Mouse (Mus musculus) heart, adult 9 months (tissue): ENCODE data around the gene Rspo1.
A peak's percentile ranks its signal among the peaks of the same experiment; 100 is the strongest.
"Not testable (repeated sequence)": the region's sequence is repeated elsewhere in the genome, so short reads cannot be mapped to it uniquely, and the experiment has no call there.

Source experiments
- DNase-seq, 2 experiments: peaks; one replicate each; pipeline ENCODE4 v3.0.0; 2022; ENCODE audit warnings: low spot score in 2 of 2

Gene Rspo1

DNA sequence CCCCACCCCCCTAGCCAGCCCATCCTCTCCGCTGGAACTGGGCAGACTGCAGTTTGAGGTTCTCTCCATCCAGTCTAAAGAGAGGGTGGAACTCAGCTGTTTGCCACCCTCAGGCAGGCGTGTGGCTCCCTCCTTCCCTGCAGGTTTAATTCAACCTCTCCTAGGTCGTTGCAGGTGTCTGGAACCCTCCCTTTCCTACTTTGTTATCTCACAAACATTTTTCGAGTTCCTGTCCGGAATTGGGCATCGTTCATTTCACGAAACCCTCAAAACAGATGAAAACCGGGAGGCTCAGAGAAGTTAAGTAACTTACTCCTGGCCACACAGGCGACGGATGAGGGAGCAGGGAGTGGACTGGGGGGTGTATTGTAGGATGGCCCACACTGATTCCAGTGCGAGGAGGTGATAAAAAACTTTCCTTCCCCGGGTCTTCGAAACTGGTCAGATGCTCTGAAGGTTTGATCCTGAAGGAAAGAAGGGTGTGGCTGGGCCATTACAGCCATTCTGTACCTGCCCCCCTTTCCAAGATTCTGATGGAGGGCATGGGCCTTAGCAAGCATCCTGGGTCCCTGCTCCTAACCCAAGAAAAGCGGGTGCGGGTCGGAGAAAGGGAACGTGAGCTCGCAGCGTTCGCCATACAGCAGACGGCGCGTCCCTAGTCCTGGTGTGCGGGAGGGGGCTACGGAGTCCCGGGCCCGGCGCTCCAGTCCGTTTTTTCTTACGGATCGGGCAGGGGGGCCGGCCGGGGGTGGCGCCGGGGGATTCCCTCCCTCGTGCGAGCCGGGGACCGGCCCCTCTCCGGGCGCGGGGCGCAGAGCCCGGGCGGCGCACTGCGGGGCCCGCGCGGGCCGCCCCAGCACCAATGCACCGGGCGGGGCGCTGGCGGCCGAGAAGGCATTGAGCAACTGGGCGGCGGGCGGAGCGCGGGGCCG lies at the start of gene Rspo1:
Rspo1 (plus strand) TSS at position 760 of the 932 bp plus-strand sequence.
- DNase-seq, result peak; percentile 12 to 21

DNA sequence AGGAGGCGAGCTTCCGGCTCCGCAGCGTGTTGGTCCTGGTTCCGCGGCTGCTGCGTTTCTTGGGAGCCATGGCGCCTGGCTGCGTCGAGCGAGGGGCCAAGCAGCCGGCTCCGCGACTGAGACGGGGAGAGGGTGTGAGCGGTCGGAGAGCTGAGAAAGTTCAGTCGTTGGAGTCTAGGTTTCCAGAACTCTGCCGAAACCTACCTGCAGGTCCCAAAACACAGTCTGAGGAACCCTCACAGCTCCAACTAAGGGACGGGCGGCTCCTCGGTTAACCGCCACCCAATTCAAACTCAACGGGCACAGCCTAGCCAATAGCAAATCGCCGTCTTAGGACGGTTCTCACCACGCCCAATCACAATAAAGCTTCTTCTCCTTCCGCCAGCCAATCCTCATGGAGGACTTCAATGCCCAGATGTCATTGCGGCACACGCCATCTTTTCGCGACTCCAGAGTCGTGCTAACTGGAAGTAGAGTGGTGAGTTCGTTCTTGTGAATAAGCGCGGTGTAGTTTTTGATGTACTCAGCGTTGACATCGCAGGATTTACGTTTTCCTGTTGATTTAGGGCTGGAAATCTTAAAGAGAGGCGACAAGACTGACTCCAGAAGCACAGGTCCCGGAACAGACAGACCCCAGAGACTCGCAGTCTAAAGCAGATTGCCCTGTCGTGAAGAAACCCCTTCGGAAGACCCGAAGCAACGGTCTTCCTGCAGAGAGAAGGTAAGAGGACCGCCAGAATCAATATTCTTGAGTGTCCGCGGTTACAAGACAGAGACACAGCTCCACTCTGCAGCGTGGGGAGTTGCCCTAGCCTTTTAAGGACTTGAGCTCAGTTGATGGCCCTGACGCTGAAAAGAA lies 49.4 kb upstream of the Rspo1 start, which contains the start of gene 9930104L06Rik:
9930104L06Rik (plus strand) TSS at position 436 of the 859 bp plus-strand sequence.
- peak; percentile 95 to 96 for DNase-seq

DNA sequence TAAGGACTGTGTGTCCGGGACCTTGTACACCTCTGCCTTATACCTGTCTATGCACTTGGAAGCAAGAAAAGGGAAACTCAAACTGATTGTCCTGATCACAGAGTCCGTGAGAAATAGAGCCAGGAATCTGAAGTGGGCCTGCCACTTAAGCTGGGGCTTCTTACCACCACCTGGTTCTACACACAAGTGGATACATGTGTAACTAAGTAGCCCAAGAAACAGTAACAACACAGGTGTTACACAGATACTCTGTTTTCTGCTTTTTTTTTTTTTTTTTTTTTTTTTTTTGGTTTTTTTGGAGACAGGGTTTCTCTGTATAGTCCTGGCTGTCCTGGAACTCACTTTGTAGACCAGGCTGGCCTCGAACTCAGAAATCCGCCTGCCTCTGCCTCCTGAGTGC lies 47.0 kb upstream of the Rspo1 start, which contains the start of gene Cdca8:
Cdca8 (minus strand) TSS at position 101 of the 400 bp plus-strand sequence.
- not testable (repeated sequence) for DNase-seq

DNA sequence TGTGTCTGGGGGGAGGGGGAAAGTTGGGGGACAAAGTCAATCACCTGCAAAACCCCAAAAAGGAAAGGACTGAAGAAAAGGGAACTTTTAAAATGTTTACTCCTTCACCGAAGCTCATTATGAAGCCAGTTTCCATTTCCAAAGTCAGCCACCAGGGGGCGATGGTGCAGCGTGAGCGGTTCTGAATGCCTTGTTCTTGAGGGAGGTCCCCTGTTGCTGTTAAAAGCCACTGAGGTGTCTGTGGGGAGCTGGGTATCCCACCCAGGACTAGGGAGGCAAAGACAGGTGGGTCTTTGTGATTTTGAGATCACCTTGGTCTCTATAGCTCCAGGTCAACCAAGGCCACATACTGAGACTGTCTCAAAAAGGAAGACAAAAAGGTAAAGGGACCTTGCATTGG lies 43.2 kb upstream of the Rspo1 start:
- peak in 1 of 2 experiments; percentile 64 for DNase-seq

DNA sequence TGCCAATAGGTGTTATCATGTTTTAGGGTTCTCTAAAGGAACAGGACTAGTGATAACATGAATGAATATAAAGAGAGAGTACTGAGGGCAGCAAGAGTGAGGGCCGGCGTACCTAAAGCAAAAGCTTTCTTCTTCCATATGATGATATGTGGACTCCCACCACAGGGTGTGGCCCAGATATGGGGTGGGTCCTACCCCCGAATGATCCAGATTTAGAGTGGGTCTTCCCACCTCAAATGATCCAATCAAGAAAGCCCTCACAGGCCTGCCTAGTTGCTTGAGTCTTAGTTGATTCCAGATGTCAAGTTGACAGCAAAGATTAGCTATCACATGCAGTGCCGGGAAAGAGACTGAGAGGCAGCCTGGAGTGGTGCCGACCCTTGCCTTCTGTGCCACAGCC lies 42.4 kb upstream of the Rspo1 start:
- no peak for DNase-seq

DNA sequence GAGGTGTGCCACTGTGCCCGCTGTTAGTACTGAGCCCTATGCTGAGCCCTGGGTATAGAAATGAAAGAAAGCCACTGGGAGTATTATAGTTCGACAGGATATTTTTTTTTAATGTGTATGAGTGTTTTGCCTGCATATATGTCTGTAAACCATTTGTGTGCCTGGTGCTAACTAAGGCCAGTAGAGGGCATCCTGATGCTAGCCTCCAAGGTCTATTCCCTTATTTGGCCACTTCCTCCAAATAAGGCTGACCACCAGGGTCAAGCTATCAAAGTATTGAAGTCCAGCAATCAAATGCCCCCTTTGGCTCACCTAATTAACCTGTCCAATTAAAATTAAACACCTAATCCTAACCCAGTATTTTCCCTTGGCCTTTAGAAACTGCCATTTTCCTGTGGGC lies 41.3 kb upstream of the Rspo1 start:
- no peak for DNase-seq

DNA sequence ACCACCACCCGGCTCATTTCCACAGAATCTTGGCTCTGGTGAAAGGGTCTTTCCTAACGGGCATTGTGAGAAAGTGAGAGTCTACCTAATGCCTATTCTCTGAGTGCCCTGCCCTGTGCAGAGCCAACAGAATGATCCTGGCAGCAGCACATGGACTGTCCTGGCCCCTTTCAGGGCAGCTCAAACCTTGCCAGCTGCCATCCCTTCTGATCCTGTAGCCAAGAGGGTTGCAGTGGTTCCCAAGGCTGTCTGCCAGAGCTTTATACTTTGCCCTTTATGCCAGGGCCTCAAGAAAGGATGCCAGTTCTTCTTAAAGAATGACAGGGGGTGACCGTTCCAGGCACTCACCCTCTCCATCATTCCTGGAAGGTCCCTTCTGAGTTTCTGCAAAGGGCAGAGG lies 36.7 kb upstream of the Rspo1 start:
- no peak for DNase-seq

DNA sequence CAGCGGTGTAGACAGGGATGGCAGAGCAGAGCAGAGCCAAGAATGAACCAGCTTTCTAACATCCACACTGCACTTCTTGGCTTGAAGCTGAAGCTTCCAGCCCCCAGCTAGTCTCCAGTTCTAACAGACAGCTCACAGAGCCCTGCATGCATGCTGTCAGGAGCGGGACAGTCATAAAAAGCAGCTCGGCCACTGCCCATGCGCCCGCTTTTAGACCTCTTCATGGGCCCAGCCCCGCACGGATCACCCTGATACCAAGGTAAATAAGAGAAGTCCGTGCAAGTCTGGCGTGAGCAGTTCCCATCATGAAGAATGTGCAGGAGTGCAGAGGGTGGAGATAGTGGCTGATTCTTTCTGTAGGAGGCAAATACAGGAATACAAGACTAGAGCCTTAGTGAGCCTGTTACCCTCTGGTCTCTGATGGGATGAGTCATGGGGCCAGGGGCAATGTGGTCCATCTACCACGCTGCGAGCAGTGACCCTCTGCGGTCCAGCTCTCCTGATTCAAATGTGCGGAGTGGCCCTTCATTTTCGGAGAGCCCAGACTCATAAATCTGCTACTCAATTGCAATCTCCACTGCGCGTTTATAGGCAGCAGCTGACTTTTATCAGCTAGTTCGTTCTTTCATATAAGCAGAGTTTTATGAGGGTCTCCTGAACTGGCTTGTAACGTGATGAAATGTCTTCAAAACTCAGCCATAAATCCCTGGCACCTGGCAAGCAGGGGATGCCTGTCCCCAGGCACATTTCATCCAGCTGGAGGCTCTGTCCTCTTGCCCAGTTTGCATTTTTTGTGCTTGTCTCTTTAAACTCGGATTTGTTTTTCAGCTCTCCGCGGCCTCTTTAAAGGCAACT lies 35.8 kb upstream of the Rspo1 start:
- peak in 1 of 2 experiments; percentile 15 for DNase-seq

DNA sequence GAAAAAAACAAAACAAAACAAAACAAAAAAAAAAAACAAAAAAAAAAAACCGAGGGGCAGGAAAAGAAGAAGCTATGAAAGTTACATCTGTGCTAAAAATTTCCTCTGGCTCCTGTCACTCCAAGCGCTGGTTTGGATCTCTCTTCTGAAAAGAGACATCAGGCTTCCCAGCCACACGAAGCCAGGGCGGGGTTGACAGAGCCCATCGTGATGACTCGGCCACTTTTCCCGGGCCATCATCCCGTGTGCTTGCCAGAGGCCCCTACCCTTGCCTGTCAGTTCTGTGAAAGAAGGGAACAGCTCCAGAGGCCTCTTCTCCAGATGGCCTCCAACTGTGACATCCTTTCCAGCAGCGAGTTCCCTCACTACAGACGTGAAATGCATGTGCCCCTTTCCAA lies 35.2 kb upstream of the Rspo1 start:
- no peak for DNase-seq

DNA sequence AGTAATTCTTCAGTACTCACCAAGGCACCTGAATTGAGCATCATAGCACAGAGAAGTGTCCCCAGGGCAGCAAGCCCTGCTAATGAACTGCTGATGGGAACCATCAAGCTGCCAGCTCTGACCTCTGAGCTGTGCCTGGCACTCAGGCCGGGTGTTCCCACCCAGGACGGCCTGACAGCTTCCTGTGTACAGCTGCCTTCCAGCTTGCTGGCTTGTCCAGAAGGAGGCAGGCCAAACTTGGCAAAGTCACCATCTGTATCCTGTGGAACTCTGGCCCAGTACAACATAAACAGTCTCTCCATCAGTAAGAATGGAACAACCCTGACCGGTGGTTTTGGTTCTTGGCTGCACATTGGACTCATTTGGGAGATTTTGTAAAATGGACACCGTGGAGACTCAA lies 32.7 kb upstream of the Rspo1 start:
- no peak for DNase-seq

DNA sequence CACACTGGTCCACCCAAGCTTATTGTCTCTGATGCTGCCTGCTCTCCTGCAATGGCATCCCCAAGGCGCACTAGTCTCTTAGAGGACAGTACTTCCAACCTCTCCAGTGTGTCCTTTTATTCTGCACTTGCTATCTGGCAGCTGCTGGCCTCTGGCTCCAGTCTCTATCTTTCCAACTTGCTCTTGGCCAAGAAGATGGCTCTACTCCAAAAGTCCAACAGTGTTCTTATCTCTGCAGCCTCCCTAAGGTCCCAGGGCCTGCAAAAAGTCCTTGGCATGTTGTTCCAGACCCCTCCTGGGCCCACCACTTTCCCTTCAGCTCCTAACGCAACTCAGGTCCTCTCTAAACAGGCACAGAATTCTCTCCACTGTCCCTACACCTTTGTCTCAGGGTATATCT lies 28.9 kb upstream of the Rspo1 start:
- peak; percentile 35 to 38 for DNase-seq

DNA sequence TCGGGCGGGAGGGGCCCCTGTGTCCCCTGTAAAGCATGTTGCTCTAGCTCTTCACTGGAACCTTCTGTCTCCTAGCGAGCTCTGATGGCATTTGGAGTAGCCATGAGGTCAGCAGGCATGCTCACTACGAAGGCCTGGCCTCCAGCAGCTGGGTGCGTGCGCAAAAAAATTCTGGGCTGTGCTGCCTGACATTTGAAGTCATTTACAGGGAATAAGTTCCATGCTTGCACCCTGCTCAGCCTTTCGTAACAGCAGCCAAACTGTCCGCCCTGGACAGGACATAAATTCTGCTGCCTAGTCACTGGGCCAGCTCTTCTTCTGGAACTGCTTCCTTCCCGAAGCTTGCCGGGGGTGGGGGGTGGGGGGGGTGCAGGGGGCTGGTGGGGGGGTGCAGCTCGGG lies 27.2 kb upstream of the Rspo1 start:
- DNase-seq, result peak; percentile 40 to 47

DNA sequence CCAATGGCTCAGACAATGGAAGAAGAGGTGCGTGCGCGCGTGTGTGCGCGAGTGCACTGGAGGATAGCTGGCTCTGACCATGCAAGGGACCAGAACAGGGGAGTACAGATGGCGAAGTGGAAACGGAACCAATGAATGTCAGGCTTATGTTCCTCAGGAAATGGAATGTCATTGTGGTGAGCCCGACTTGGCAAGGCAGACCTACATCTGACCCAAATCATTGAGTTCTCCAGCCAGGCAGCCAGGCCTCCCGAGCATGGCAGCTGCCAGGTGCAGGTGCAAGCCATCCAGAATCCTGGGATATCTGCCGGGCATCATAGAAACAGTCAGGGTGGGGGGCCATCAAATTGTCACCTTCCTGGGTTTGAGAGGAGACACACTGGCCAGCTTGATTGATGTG lies 25.3 kb upstream of the Rspo1 start:
- DNase-seq, result no peak

DNA sequence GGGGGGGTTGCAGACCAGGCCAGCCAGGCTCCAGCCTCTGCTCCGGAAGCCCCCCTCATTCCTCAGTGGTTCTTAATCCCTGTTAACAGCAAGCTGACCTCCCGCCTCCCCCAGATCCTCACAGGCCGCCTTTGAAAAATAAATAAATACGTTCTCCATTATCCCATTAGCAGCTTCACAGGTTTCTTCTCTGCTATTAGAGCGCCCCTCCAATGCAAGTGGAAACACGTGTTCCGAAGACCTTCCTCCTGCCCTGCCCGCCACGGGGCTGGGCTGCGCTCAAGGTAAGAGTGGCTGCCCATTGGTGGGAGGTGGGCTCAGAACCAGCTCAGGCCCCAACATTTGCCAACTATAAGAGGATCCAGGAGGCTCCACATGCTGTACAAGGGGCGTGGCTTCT lies 23.7 kb upstream of the Rspo1 start:
- DNase-seq, result no peak

DNA sequence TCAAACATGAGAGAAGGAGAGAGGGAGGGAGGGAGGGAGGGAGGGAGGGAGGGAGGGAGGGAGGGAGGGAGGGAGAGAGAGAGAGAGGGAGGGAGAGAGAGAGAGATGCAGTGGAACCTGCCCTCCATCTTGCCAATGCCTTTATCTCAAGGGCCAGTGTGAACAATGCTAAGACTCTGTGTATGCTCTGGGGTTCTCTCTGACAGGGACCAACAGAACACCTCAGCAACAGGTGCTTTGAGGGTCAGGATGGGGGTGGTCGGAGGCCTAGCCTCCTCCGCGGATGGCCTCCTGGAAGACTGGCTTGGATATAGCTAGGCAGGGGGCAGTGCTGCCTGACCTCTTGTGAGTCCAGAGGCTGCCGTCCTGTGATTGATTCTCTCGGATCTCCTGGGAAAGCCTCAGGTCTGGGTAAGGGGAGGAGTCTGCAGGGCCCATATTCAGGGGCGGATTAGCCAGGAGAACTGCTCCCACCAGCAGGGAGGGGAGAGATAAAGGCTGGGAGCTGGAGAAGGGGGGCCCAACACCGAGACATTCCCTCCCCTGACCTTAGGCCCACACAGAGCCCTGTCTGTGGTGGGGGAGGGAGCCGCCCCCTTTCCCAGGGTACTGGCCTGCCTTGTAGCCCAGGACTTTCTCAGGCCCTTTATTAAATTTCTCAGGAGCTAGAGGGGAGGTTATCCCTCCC lies 21.2 kb upstream of the Rspo1 start:
- DNase-seq, result no peak

DNA sequence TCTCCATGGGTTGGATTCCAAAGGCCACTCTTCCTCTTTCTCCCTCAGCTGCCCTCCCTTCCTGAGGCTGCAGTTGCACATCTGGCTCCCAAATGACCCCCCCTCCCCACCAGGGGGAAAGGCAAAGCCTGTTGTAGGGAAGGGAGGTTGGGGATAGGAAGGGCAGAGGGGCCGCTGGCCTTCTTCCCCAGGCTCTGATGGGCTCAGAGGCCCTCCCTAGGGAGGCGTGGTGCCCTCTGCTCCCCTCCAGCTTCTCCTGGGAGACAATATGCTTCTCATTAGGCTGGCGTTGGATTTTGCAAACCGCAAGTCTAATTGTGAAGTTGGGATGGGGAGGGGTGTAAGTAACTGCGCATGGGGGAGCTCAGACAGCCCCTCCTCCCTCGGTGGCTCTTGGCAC lies 17.5 kb upstream of the Rspo1 start:
- DNase-seq, result no peak

DNA sequence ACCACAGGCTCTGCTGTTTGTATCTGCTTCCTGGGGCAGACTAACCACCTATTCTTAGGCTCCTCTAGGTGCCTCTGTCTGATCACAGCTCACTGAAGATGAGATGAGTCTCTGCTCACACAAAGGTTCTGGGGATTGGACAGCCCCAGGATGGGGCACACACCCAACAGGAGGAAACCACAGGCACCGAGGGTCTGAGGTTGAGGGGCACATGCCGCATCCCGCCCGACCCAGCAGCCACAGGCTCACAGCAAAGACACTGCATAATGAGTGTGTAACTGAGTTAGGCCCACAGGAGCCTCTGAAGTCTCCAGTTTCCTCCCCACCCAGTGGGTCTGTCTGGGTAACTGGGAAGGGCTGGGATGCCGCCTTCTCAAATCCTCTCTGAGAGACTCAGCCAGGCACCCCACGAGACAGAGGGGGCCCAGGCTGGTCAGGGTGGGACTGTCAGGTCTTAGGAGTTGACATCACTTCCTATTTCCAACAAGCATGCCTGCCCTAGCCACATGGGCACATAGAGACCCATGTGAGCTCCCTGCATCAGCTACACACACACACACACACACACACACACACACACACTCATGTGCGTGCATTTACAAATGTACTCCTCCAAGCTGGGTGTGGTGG lies 16.9 kb upstream of the Rspo1 start:
- no peak for DNase-seq

DNA sequence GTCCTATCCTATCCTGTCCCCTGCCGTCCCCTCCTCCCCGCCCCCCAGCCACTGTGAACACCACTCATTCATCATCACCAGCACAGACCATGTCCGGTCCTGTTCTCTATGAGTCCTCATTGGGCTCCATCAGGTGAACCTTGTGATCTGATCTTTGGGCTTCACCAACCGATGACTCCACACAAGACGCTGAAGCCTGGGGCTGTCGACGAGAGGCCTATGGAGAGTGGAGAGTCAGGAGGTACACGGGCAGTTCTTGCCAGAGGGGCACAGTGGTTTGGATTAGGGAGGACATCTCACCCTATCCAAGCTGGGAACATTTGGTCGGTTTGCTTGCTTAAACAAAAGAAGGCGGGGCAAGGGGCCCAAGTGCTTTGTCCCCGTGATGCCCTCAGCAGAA lies 16.0 kb upstream of the Rspo1 start:
- no peak for DNase-seq

DNA sequence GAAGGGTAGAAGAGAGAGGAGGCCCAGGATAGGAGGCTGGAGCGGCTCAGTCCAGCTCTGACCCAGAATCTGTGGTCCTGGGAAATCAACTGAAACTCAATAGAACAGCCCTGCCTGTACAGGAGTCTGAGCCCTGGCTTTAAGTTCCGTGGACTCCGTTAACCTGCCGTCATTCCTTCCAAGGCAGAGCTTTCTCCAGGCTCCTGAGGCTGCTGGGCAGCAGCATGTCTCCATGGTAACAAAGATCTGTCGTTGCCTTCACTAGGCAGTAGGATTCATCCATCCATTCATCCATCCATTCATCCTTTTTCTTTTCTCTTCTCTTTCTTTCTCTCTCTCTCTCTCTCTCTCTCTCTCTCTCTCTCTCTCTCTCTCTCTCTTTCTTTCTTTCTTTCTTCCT lies 15.6 kb upstream of the Rspo1 start:
- no peak for DNase-seq

DNA sequence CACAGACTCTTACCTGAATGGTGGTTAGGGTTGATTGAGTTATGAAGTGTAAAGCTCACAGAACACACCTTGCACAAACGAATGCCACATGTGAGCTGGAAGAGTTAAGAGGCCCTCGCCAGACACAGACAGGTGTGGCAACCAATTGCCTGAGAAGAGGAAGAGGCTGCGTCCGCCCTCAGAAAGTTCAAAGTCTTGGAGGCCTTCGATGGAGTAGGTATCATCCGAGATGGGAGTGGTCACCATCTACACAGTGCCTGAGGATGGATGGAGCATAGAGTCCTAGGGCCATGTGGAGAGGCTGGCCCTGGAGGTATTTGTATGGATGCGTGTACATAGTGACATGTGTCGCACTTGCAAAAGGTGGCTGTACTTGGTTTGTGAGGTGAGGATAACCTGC lies 15.1 kb upstream of the Rspo1 start:
- no peak for DNase-seq

DNA sequence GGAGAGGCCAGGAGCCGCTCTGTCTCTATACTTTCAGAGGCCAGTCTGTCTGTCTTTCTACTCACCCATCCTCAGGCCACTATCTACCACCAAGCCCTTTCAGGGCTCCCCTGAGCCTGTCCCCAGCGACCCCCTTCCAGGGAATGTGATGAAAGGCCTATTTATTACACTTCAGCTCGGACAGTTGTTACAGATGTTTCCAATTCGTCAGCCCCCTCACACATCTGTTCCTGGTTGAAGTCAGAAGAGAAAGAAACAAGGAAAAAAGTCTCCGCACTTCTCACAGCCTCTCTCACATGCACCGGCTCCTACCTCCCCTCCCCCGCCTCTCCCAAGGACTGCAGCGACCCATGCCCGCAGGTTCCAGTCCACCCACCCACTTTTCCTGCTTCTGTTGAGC lies 13.9 kb upstream of the Rspo1 start:
- no peak for DNase-seq
